Mouse (Mus musculus): ENCODE results near the gene Col15a1. TPM values are rescaled to one million over a fixed set of nuclear protein-coding genes. Genes with fewer than 3 reads are reported as not detected.
A peak's percentile ranks its signal among the peaks of the same experiment; 100 is the strongest.

The Col15a1 gene
- polyA plus RNA-seq, 1 experiment from 2014 or later: 0.14 TPM

- no peaks in the 10 kb centered on the region for H3K9me3 ChIP-seq (replicated peaks)
- no peak overlapping the region for H3K9ac ChIP-seq
- H3K27ac ChIP-seq: no peak overlapping the region
- H3K4me2 ChIP-seq: no peak overlapping the region
- no peak overlapping the region for H3K4me3 ChIP-seq
- no peaks in the 10 kb centered on the region; the same call in 1 of the 2 replicates for H3K27me3 ChIP-seq (replicated peaks)
- no peaks in the 10 kb centered on the region for H3K36me3 ChIP-seq
- H3K4me1 ChIP-seq: peaks cover 20% of the 10 kb centered on the region
- ATAC-seq: no peak
- WGBS (ENCODE audit: insufficient replicate concordance): 66% methylated on average over 8 of the region's 8 CpGs
These were observed 105.9 kb downstream of the Col15a1 start for GRCm38 (mm10) chr4:47313710-47314410.

GRCm38 (mm10) chr4:47315458-47315857 is 107.5 kb downstream of the Col15a1 start:
- WGBS (ENCODE audit: insufficient replicate concordance): 11% methylated on average over 2 of the region's 2 CpGs
- H3K27ac ChIP-seq: no peak overlapping the region

GRCm38 (mm10) chr4:47316432-47316831 is 108.5 kb downstream of the Col15a1 start:
- Histone ChIP-seq H3K4me3 (no peak overlapping the region), H3K9me3 (replicated peaks) (no peaks in the 10 kb centered on the region), H3K27me3 (replicated peaks) (no peaks in the 10 kb centered on the region; the same call in 1 of the 2 replicates), H3K9ac (no peak overlapping the region), H3K27ac (no peak overlapping the region), H3K4me1 (peaks cover 18% of the 10 kb centered on the region), H3K36me3 (no peaks in the 10 kb centered on the region), H3K4me2 (no peak overlapping the region)
- no peak for ATAC-seq
- 69% methylated on average over 6 of the region's 6 CpGs for WGBS (ENCODE audit: insufficient replicate concordance)

More at GRCm38 (mm10) chr4:47315458-47315857, 107.5 kb downstream of the Col15a1 start:
- ATAC-seq: no peak
- peaks cover 28% of the 10 kb centered on the region for H3K4me1 ChIP-seq
- no peak overlapping the region for H3K4me3 ChIP-seq
- H3K9me3 ChIP-seq (replicated peaks): no peaks in the 10 kb centered on the region
- H3K36me3 ChIP-seq: no peaks in the 10 kb centered on the region
- no peak overlapping the region for H3K9ac ChIP-seq
- H3K27me3 ChIP-seq (replicated peaks): no peaks in the 10 kb centered on the region; the same call in 1 of the 2 replicates
- no peak overlapping the region for H3K4me2 ChIP-seq

GRCm38 (mm10) chr4:47319561-47320321 is 111.8 kb downstream of the Col15a1 start:
- Histone ChIP-seq H3K9me3 (replicated peaks) (no peaks in the 10 kb centered on the region), H3K9ac (no peak overlapping the region), H3K27ac (no peak overlapping the region), H3K4me1 (peaks cover 37% of the 10 kb centered on the region), H3K4me2 (no peak overlapping the region), H3K4me3 (no peak overlapping the region), H3K36me3 (no peaks in the 10 kb centered on the region), H3K27me3 (replicated peaks) (no peaks in the 10 kb centered on the region; the same call in 1 of the 2 replicates)
- ATAC-seq: peak; percentile 44; the same call in 1 of the 2 replicates
- 32% methylated on average over 10 of the region's 10 CpGs for WGBS (ENCODE audit: insufficient replicate concordance)

GRCm38 (mm10) chr4:47322315-47322714 is 114.4 kb downstream of the Col15a1 start:
- Histone ChIP-seq H3K27me3 (replicated peaks) (no peaks in the 10 kb centered on the region), H3K36me3 (no peaks in the 10 kb centered on the region), H3K9me3 (replicated peaks) (no peaks in the 10 kb centered on the region), H3K4me1 (peaks cover 39% of the 10 kb centered on the region), H3K27ac (no peak overlapping the region), H3K9ac (no peak overlapping the region), H3K4me3 (no peak overlapping the region), H3K4me2 (no peak overlapping the region)
- 61% methylated on average over 3 of the region's 3 CpGs for WGBS (ENCODE audit: insufficient replicate concordance)
- ATAC-seq: no peak

- no peaks in the 10 kb centered on the region for H3K9me3 ChIP-seq (replicated peaks)
- peaks cover 30% of the 10 kb centered on the region for H3K4me1 ChIP-seq
- peak; percentile 37; the same call in 1 of the 2 replicates for ATAC-seq
- no peaks in the 10 kb centered on the region for H3K27me3 ChIP-seq (replicated peaks)
- H3K36me3 ChIP-seq: no peaks in the 10 kb centered on the region
- WGBS (ENCODE audit: insufficient replicate concordance): 17% methylated on average over 1 of the region's 1 CpGs
- no peak overlapping the region for H3K9ac ChIP-seq
- H3K4me3 ChIP-seq: no peak overlapping the region
- H3K27ac ChIP-seq: no peak overlapping the region
- no peak overlapping the region for H3K4me2 ChIP-seq
These were observed 116.2 kb downstream of the Col15a1 start for GRCm38 (mm10) chr4:47324206-47324605.

- Histone ChIP-seq H3K27ac (no peak overlapping the region), H3K4me2 (no peak overlapping the region), H3K36me3 (no peaks in the 10 kb centered on the region), H3K4me1 (peaks cover 21% of the 10 kb centered on the region), H3K9me3 (replicated peaks) (no peaks in the 10 kb centered on the region), H3K27me3 (replicated peaks) (peaks cover 7% of the 10 kb centered on the region; the same call in 1 of the 2 replicates), H3K4me3 (no peak overlapping the region), H3K9ac (no peak overlapping the region)
- ATAC-seq: no peak
- 53% methylated on average over 3 of the region's 3 CpGs for WGBS (ENCODE audit: insufficient replicate concordance)
These were observed 119.8 kb downstream of the Col15a1 start for GRCm38 (mm10) chr4:47327782-47328181.

GRCm38 (mm10) chr4:47329285-47329684 is 121.3 kb downstream of the Col15a1 start:
- H3K4me2 ChIP-seq: no peak overlapping the region
- peaks cover 7% of the 10 kb centered on the region; the same call in 1 of the 2 replicates for H3K27me3 ChIP-seq (replicated peaks)
- no peak overlapping the region for H3K9ac ChIP-seq
- WGBS (ENCODE audit: insufficient replicate concordance): 18% methylated on average over 1 of the region's 1 CpGs
- no peaks in the 10 kb centered on the region for H3K36me3 ChIP-seq
- no peaks in the 10 kb centered on the region for H3K9me3 ChIP-seq (replicated peaks)
- no peak overlapping the region for H3K27ac ChIP-seq
- H3K4me1 ChIP-seq: peaks cover 6% of the 10 kb centered on the region
- no peak overlapping the region for H3K4me3 ChIP-seq
- no peak for ATAC-seq

- Histone ChIP-seq H3K36me3 (no peaks in the 10 kb centered on the region), H3K27me3 (replicated peaks) (peaks cover 12% of the 10 kb centered on the region; the same call in 1 of the 2 replicates), H3K4me1 (no peaks in the 10 kb centered on the region), H3K27ac (no peak overlapping the region), H3K4me2 (no peak overlapping the region), H3K4me3 (no peak overlapping the region), H3K9me3 (replicated peaks) (no peaks in the 10 kb centered on the region), H3K9ac (no peak overlapping the region)
- no peak for ATAC-seq
- 74% methylated on average over 13 of the region's 13 CpGs for WGBS (ENCODE audit: insufficient replicate concordance)
These were observed 122.6 kb downstream of the Col15a1 start for GRCm38 (mm10) chr4:47330378-47331052.

- Histone ChIP-seq H3K27me3 (replicated peaks) (peaks cover 12% of the 10 kb centered on the region; the same call in 1 of the 2 replicates), H3K4me1 (no peaks in the 10 kb centered on the region), H3K4me2 (no peak overlapping the region), H3K9ac (no peak overlapping the region), H3K27ac (no peak overlapping the region), H3K36me3 (no peaks in the 10 kb centered on the region), H3K4me3 (no peak overlapping the region), H3K9me3 (replicated peaks) (no peaks in the 10 kb centered on the region)
- 76% methylated on average over 6 of the region's 6 CpGs for WGBS (ENCODE audit: insufficient replicate concordance)
- no peak for ATAC-seq
These were observed 124.9 kb downstream of the Col15a1 start for GRCm38 (mm10) chr4:47332812-47333343.

GRCm38 (mm10) chr4:47333541-47333940 is 125.6 kb downstream of the Col15a1 start:
- Histone ChIP-seq H3K9ac (no peak overlapping the region), H3K27me3 (replicated peaks) (peaks cover 12% of the 10 kb centered on the region; the same call in 1 of the 2 replicates), H3K9me3 (replicated peaks) (no peaks in the 10 kb centered on the region), H3K36me3 (no peaks in the 10 kb centered on the region), H3K4me2 (no peak overlapping the region), H3K4me3 (no peak overlapping the region), H3K27ac (no peak overlapping the region), H3K4me1 (no peaks in the 10 kb centered on the region)
- no peak for ATAC-seq
- WGBS (ENCODE audit: insufficient replicate concordance): 83% methylated on average over 3 of the region's 3 CpGs
